ENCODE assay signal across 12 mouse cellular contexts in the genomic region with DNA sequence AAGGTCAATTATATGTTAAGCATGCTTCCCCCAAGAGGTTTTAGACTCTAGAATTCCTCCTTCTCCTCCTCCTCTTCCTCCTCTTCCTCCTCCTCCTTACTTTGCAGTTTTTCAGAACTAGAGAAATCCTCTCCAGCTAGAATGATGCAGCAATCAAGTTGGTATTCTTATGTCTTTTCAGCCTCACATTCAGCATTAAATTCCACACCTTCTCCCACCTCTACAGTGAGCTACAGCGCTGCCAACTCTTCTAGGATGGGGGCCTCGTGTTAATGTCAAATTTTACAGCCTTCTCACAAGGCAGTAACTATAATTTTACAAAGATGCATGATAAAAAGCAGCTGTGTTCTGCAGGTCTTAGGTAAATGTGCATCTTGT.
DNase-seq lines count a peak whose midpoint lies in the region; ATAC-seq lines count a peak whose summit lies in the region.
"Had no signal": no experiment of that assay in that cellular context is flagged by ENCODE, and none has a peak within 500 bp of the region (broad histone marks: within the 10 kb centered on the region; RNA-seq: fewer than 3 reads in every experiment).

No protein-coding gene starts in this region.

- no peaks in the 10 kb centered on the region for H3K9me3 ChIP-seq in kidney, embryonic 16.5 days (ENCODE audit: low read length)
- no peaks in the 10 kb centered on the region for H3K9me3 ChIP-seq in embryonic facial prominence, embryonic 10.5 days
- no peaks in the 10 kb centered on the region for H3K9me3 ChIP-seq in hindbrain, embryonic 13.5 days
- H3K9me3 ChIP-seq in limb, embryonic 13.5 days = no peaks in the 10 kb centered on the region
- H3K9me3 ChIP-seq: intestine, embryonic 15.5 days; liver, embryonic 13.5 days; midbrain, embryonic 12.5 days had no signal

- H3K9ac ChIP-seq in kidney, embryonic 16.5 days (replicated peaks; ENCODE audit: low read length) = no peak overlapping the region
- no peak overlapping the region for H3K9ac ChIP-seq in hindbrain, embryonic 13.5 days
- H3K9ac ChIP-seq in limb, embryonic 13.5 days = no peak overlapping the region
- H3K9ac ChIP-seq: intestine, embryonic 15.5 days; liver, embryonic 13.5 days; midbrain, embryonic 12.5 days had no signal

- H3K27ac ChIP-seq in kidney, embryonic 16.5 days (ENCODE audit: low read length) = peak overlapping the region; percentile 74
- peak overlapping the region; percentile 63 for H3K27ac ChIP-seq in embryonic facial prominence, embryonic 10.5 days (replicated peaks)
- H3K27ac ChIP-seq in hindbrain, embryonic 13.5 days = peak overlapping the region; percentile 19; the same call in 1 of the 2 replicates
- peak overlapping the region; percentile 55; the same call in 1 of the 2 replicates for H3K27ac ChIP-seq in limb, embryonic 13.5 days
- H3K27ac ChIP-seq: heart, adult 2 months; intestine, embryonic 15.5 days; liver, embryonic 13.5 days; midbrain, embryonic 12.5 days had no signal

- no peak overlapping the region for H3K4me3 ChIP-seq in kidney, embryonic 16.5 days (ENCODE audit: low read length)
- H3K4me3 ChIP-seq in embryonic facial prominence, embryonic 10.5 days = no peak overlapping the region
- no peak overlapping the region for H3K4me3 ChIP-seq in hindbrain, embryonic 13.5 days
- H3K4me3 ChIP-seq in limb, embryonic 13.5 days = no peak overlapping the region
- H3K4me3 ChIP-seq: heart, adult 2 months; intestine, embryonic 15.5 days; liver, embryonic 13.5 days; midbrain, embryonic 12.5 days had no signal

- WGBS in kidney, embryonic 16.5 days = 41% methylated on average over 2 of the region's 2 CpGs
- 83% methylated on average over 2 of the region's 2 CpGs for WGBS in embryonic facial prominence, embryonic 10.5 days
- 86% methylated on average over 2 of the region's 2 CpGs for WGBS in hindbrain, embryonic 13.5 days
- 18% methylated on average over 2 of the region's 2 CpGs for WGBS in limb, embryonic 13.5 days

- ATAC-seq in kidney, embryonic 16.5 days (ENCODE audit: low FRiP score, low TSS enrichment) = no peak
- ATAC-seq in hindbrain, embryonic 13.5 days (ENCODE audit: low FRiP score) = no peak
- ATAC-seq in limb, embryonic 13.5 days (ENCODE audit: low FRiP score, low read depth) = peak; percentile 34
- ATAC-seq: CD4-positive, CD25-positive, alpha-beta regulatory T cell, adult 4 months had no signal

- no peak for DNase-seq in kidney, adult 11 months
- no peak for DNase-seq in embryonic facial prominence, embryonic 10.5 days (ENCODE audit: low spot score)
- DNase-seq in thymus, postnatal 4 days = no peak
- DNase-seq in cerebellum, adult 11-12 months = no peak
- DNase-seq: liver, embryonic 13.5 days had no signal

- H3K4me2 ChIP-seq in kidney, embryonic 16.5 days (replicated peaks; ENCODE audit: low read depth, low read length) = no peak overlapping the region
- no peak overlapping the region for H3K4me2 ChIP-seq in hindbrain, embryonic 13.5 days
- peak overlapping the region; percentile 51; the same call in 1 of the 2 replicates for H3K4me2 ChIP-seq in limb, embryonic 13.5 days (replicated peaks)
- H3K4me2 ChIP-seq: intestine, embryonic 15.5 days; liver, embryonic 13.5 days had no signal

- no peaks in the 10 kb centered on the region for H3K27me3 ChIP-seq in kidney, embryonic 16.5 days (ENCODE audit: insufficient read depth, low read length)
- no peaks in the 10 kb centered on the region for H3K27me3 ChIP-seq in embryonic facial prominence, embryonic 10.5 days (replicated peaks; ENCODE audit: low read depth, poor library complexity, severe bottlenecking)
- 0 out of 2 replicates have a peak, but pooled peaks cover 3% of the 10 kb centered on the region for H3K27me3 ChIP-seq in hindbrain, embryonic 13.5 days
- no peaks in the 10 kb centered on the region for H3K27me3 ChIP-seq in limb, embryonic 13.5 days
- H3K27me3 ChIP-seq: intestine, embryonic 15.5 days; liver, embryonic 13.5 days had no signal

- peaks cover 46% of the 10 kb centered on the region for H3K4me1 ChIP-seq in kidney, embryonic 16.5 days (ENCODE audit: insufficient read depth, low read length)
- peaks cover 42% of the 10 kb centered on the region for H3K4me1 ChIP-seq in embryonic facial prominence, embryonic 10.5 days
- peaks cover 25% of the 10 kb centered on the region for H3K4me1 ChIP-seq in hindbrain, embryonic 13.5 days (replicated peaks)
- H3K4me1 ChIP-seq in limb, embryonic 13.5 days = peaks cover 50% of the 10 kb centered on the region
- H3K4me1 ChIP-seq: liver, embryonic 13.5 days had no signal

- H3K36me3 ChIP-seq in kidney, embryonic 16.5 days (ENCODE audit: insufficient read depth, low read length) = no peaks in the 10 kb centered on the region
- H3K36me3 ChIP-seq in embryonic facial prominence, embryonic 10.5 days (replicated peaks) = no peaks in the 10 kb centered on the region
- H3K36me3 ChIP-seq in hindbrain, embryonic 13.5 days = no peaks in the 10 kb centered on the region
- H3K36me3 ChIP-seq in limb, embryonic 13.5 days = no peaks in the 10 kb centered on the region
- H3K36me3 ChIP-seq: intestine, embryonic 15.5 days; liver, embryonic 13.5 days; midbrain, embryonic 12.5 days had no signal

Comparison
In these comparisons a context has a peak if more than half of its experiments do, and no peak if none do; other contexts are left out.
1. H3K27ac ChIP-seq: peak in every context shown above with its lines; median percentile 74 in kidney, embryonic 16.5 days; 63 in embryonic facial prominence, embryonic 10.5 days; 55 in limb, embryonic 13.5 days; 19 in hindbrain, embryonic 13.5 days.